Mouse (Mus musculus): ENCODE data around the gene Sept5. TPM values are rescaled to one million over a fixed set of nuclear protein-coding genes. Genes with fewer than 3 reads are reported as not detected.

Gene Sept5
- polyA plus RNA-seq, 1 experiment from 2014 or later: 11.7 TPM

- peak overlapping the region; percentile 82 for H3K27ac ChIP-seq
- H3K36me3 ChIP-seq: 0 out of 2 replicates have a peak, but pooled peaks cover 6% of the 10 kb centered on the region
- H3K9me3 ChIP-seq: no peaks in the 10 kb centered on the region
- H3K27me3 ChIP-seq (ENCODE audit: insufficient read depth, poor library complexity, severe bottlenecking): peaks cover 94% of the 10 kb centered on the region
- WGBS: 20% methylated on average over 2 of the region's 2 CpGs
- no peak for DNase-seq (ENCODE audit: low spot score)
- peak overlapping the region; percentile 74 for H3K4me3 ChIP-seq
- peaks cover 27% of the 10 kb centered on the region for H3K4me1 ChIP-seq
Observed at GRCm38 (mm10) chr16:18628948-18629340, 810 bp downstream of the Sept5 start.

- H3K4me3 ChIP-seq: peak overlapping the region; percentile 74
- H3K27ac ChIP-seq: no peak overlapping the region
- peaks cover 94% of the 10 kb centered on the region for H3K27me3 ChIP-seq (ENCODE audit: insufficient read depth, poor library complexity, severe bottlenecking)
- no peaks in the 10 kb centered on the region for H3K9me3 ChIP-seq
- 58% methylated on average over 7 of the region's 7 CpGs for WGBS
- DNase-seq (ENCODE audit: low spot score): no peak
- 0 out of 2 replicates have a peak, but pooled peaks cover 6% of the 10 kb centered on the region for H3K36me3 ChIP-seq
- H3K4me1 ChIP-seq: peaks cover 27% of the 10 kb centered on the region
Observed at GRCm38 (mm10) chr16:18628206-18628947, 1.4 kb downstream of the Sept5 start.

GRCm38 (mm10) chr16:18627163-18627562 is 2.6 kb downstream of the Sept5 start:
- WGBS: 32% methylated on average over 3 of the region's 3 CpGs
- Histone ChIP-seq H3K4me1 (peaks cover 35% of the 10 kb centered on the region), H3K4me3 (no peak overlapping the region), H3K36me3 (peaks cover 11% of the 10 kb centered on the region), H3K27me3 (ENCODE audit: insufficient read depth, poor library complexity, severe bottlenecking) (peaks cover 94% of the 10 kb centered on the region), H3K9me3 (no peaks in the 10 kb centered on the region), H3K27ac (no peak overlapping the region)
- no peak for DNase-seq (ENCODE audit: low spot score)

GRCm38 (mm10) chr16:18626376-18626878 is 3.3 kb downstream of the Sept5 start, which contains the start of gene Gm49601:
Gene Gm49601, minus strand, starts transcription at chr16:18626427.
- WGBS: under 1% methylated on average over 47 of the region's 65 CpGs
- no peak for DNase-seq (ENCODE audit: low spot score)
- Histone ChIP-seq H3K4me3 (peak within 1 kb of the TSS; percentile 59), H3K9me3 (no peaks in the 10 kb centered on the region), H3K36me3 (peaks cover 11% of the 10 kb centered on the region), H3K4me1 (peaks cover 42% of the 10 kb centered on the region), H3K27ac (peak within 1 kb of the TSS; percentile 47), H3K27me3 (ENCODE audit: insufficient read depth, poor library complexity, severe bottlenecking) (peaks cover 95% of the 10 kb centered on the region)

GRCm38 (mm10) chr16:18625791-18626311 is 3.9 kb downstream of the Sept5 start:
- DNase-seq (ENCODE audit: low spot score): no peak
- Histone ChIP-seq H3K27ac (peak overlapping the region; percentile 47), H3K27me3 (ENCODE audit: insufficient read depth, poor library complexity, severe bottlenecking) (peaks cover 95% of the 10 kb centered on the region), H3K4me1 (peaks cover 48% of the 10 kb centered on the region), H3K4me3 (peak overlapping the region; percentile 59), H3K9me3 (no peaks in the 10 kb centered on the region), H3K36me3 (peaks cover 11% of the 10 kb centered on the region)
- 7% methylated on average over 26 of the region's 26 CpGs for WGBS

- WGBS: 38% methylated on average over 14 of the region's 14 CpGs
- H3K27ac ChIP-seq: no peak overlapping the region
- H3K4me3 ChIP-seq: no peak overlapping the region
- no peak for DNase-seq (ENCODE audit: low spot score)
- peaks cover 95% of the 10 kb centered on the region for H3K27me3 ChIP-seq (ENCODE audit: insufficient read depth, poor library complexity, severe bottlenecking)
- peaks cover 52% of the 10 kb centered on the region for H3K4me1 ChIP-seq
- peaks cover 11% of the 10 kb centered on the region for H3K36me3 ChIP-seq
- no peaks in the 10 kb centered on the region for H3K9me3 ChIP-seq
Observed at GRCm38 (mm10) chr16:18625097-18625496, 4.7 kb downstream of the Sept5 start.

GRCm38 (mm10) chr16:18624641-18625040 is 5.1 kb downstream of the Sept5 start:
- Histone ChIP-seq H3K27ac (no peak overlapping the region), H3K4me1 (peaks cover 49% of the 10 kb centered on the region), H3K9me3 (no peaks in the 10 kb centered on the region), H3K4me3 (no peak overlapping the region), H3K36me3 (peaks cover 11% of the 10 kb centered on the region), H3K27me3 (ENCODE audit: insufficient read depth, poor library complexity, severe bottlenecking) (peaks cover 97% of the 10 kb centered on the region)
- no peak for DNase-seq (ENCODE audit: low spot score)
- WGBS: 20% methylated on average over 15 of the region's 15 CpGs

- no peaks in the 10 kb centered on the region for H3K9me3 ChIP-seq
- peaks cover 11% of the 10 kb centered on the region for H3K36me3 ChIP-seq
- no peak overlapping the region for H3K27ac ChIP-seq
- WGBS: 25% methylated on average over 15 of the region's 15 CpGs
- peaks cover 45% of the 10 kb centered on the region for H3K4me1 ChIP-seq
- H3K4me3 ChIP-seq: no peak overlapping the region
- no peak for DNase-seq (ENCODE audit: low spot score)
- peaks cover 98% of the 10 kb centered on the region for H3K27me3 ChIP-seq (ENCODE audit: insufficient read depth, poor library complexity, severe bottlenecking)
Observed at GRCm38 (mm10) chr16:18623751-18624540, 5.8 kb downstream of the Sept5 start.

GRCm38 (mm10) chr16:18622916-18623750 is 6.6 kb downstream of the Sept5 start:
- H3K9me3 ChIP-seq: no peaks in the 10 kb centered on the region
- peaks cover 39% of the 10 kb centered on the region for H3K4me1 ChIP-seq
- WGBS: 12% methylated on average over 29 of the region's 29 CpGs
- peaks cover 98% of the 10 kb centered on the region for H3K27me3 ChIP-seq (ENCODE audit: insufficient read depth, poor library complexity, severe bottlenecking)
- peaks cover 11% of the 10 kb centered on the region for H3K36me3 ChIP-seq
- no peak overlapping the region for H3K4me3 ChIP-seq
- H3K27ac ChIP-seq: no peak overlapping the region
- DNase-seq (ENCODE audit: low spot score): no peak

- WGBS: 4% methylated on average over 17 of the region's 17 CpGs
- no peak for DNase-seq (ENCODE audit: low spot score)
- Histone ChIP-seq H3K36me3 (peaks cover 11% of the 10 kb centered on the region), H3K4me3 (peak within 1 kb of the TSS; percentile 67), H3K4me1 (peaks cover 49% of the 10 kb centered on the region), H3K27ac (peak within 1 kb of the TSS; percentile 54; the same call in 1 of the 2 replicates), H3K27me3 (ENCODE audit: insufficient read depth, poor library complexity, severe bottlenecking) (peaks cover 98% of the 10 kb centered on the region), H3K9me3 (no peaks in the 10 kb centered on the region)
Observed at GRCm38 (mm10) chr16:18622019-18622418, 7.7 kb downstream of the Sept5 start, which contains the start of gene Gp1bb. Gene Gp1bb, minus strand, starts transcription at chr16:18622403.

GRCm38 (mm10) chr16:18621362-18622001 is 8.3 kb downstream of the Sept5 start:
- no peak for DNase-seq (ENCODE audit: low spot score)
- Histone ChIP-seq H3K4me1 (peaks cover 50% of the 10 kb centered on the region), H3K9me3 (no peaks in the 10 kb centered on the region), H3K27ac (peak overlapping the region; percentile 54), H3K4me3 (peak overlapping the region; percentile 67), H3K36me3 (peaks cover 11% of the 10 kb centered on the region), H3K27me3 (ENCODE audit: insufficient read depth, poor library complexity, severe bottlenecking) (peaks cover 99% of the 10 kb centered on the region)
- WGBS: under 1% methylated on average over 38 of the region's 38 CpGs

Data from heart, embryonic 10.5 days (tissue).